Mouse (Mus musculus) bone marrow, adult 2 months (tissue): ENCODE data around the gene Cpa1.

ENCODE experiments used
- CTCF ChIP-seq: fragments of 200-500 bp; IDR thresholded peaks from 2 replicates; pipeline ENCODE4 v1.5.1; 2011; ENCODE audit warnings: low read length, control low read depth; ENCODE audit not compliant: control insufficient read depth, insufficient read depth
- POLR2A ChIP-seq: fragments of 200-500 bp; IDR thresholded peaks from 2 replicates; pipeline ENCODE4 v1.6.1; 2011; ENCODE audit warnings: low read depth, mild to moderate bottlenecking, control low read depth, low read length, borderline replicate concordance; ENCODE audit not compliant: control insufficient read depth

- TF ChIP-seq CTCF = no peak
- no peak for TF ChIP-seq POLR2A
Measured at GRCm38 (mm10) chr6:30615741-30616140, 23.3 kb upstream of the Cpa1 start.
